Mouse (Mus musculus): ENCODE measurements around the gene Mterf1a.
"Not testable (repeated sequence)": the region's sequence is repeated elsewhere in the genome, so short reads cannot be mapped to it uniquely, and the experiment has no call there.

Mterf1a gene

GRCm38 (mm10) chr5:3893459-3894293 lies at the start of gene Mterf1a:
Mterf1a (minus strand) TSS chr5:3893933.
- DNase-seq (ENCODE audit: low read depth, low spot score) = peak; percentile 12

GRCm38 (mm10) chr5:3943169-3943568 lies 49.4 kb upstream of the Mterf1a start:
- not testable (repeated sequence) for DNase-seq (ENCODE audit: low read depth, low spot score)

GRCm38 (mm10) chr5:3941240-3941639 lies 47.5 kb upstream of the Mterf1a start:
- no peak for DNase-seq (ENCODE audit: low read depth, low spot score)

GRCm38 (mm10) chr5:3939335-3939734 lies 45.6 kb upstream of the Mterf1a start:
- DNase-seq (ENCODE audit: low read depth, low spot score) = no peak

- no peak for DNase-seq (ENCODE audit: low read depth, low spot score)
These were observed 45.2 kb upstream of the Mterf1a start for GRCm38 (mm10) chr5:3938905-3939304.

GRCm38 (mm10) chr5:3935778-3936554 lies 42.2 kb upstream of the Mterf1a start:
- DNase-seq (ENCODE audit: low read depth, low spot score) = no peak

- DNase-seq (ENCODE audit: low read depth, low spot score) = no peak
These were observed 41.5 kb upstream of the Mterf1a start for GRCm38 (mm10) chr5:3935266-3935665.

GRCm38 (mm10) chr5:3933551-3933950 lies 39.8 kb upstream of the Mterf1a start:
- DNase-seq (ENCODE audit: low read depth, low spot score) = no peak

- no peak for DNase-seq (ENCODE audit: low read depth, low spot score)
These were observed 37.9 kb upstream of the Mterf1a start for GRCm38 (mm10) chr5:3931636-3932035.

- DNase-seq (ENCODE audit: low read depth, low spot score) = no peak
These were observed 37.0 kb upstream of the Mterf1a start for GRCm38 (mm10) chr5:3930760-3931159.

GRCm38 (mm10) chr5:3928690-3929046 lies 34.9 kb upstream of the Mterf1a start:
- peak; percentile 60 for DNase-seq (ENCODE audit: low read depth, low spot score)

- peak; percentile 62 for DNase-seq (ENCODE audit: low read depth, low spot score)
These were observed 34.3 kb upstream of the Mterf1a start, which contains the start of gene Akap9 for GRCm38 (mm10) chr5:3927801-3928689. Akap9 (plus strand) TSS chr5:3928054.

- DNase-seq (ENCODE audit: low read depth, low spot score) = no peak
These were observed 32.9 kb upstream of the Mterf1a start for GRCm38 (mm10) chr5:3926666-3927065.

- DNase-seq (ENCODE audit: low read depth, low spot score) = no peak
These were observed 28.6 kb upstream of the Mterf1a start for GRCm38 (mm10) chr5:3922350-3922749.

- DNase-seq (ENCODE audit: low read depth, low spot score) = no peak
These were observed 11.7 kb upstream of the Mterf1a start for GRCm38 (mm10) chr5:3905471-3905870.

- not testable (repeated sequence) for DNase-seq (ENCODE audit: low read depth, low spot score)
These were observed 524 bp upstream of the Mterf1a start for GRCm38 (mm10) chr5:3894294-3894619.

- no peak for DNase-seq (ENCODE audit: low read depth, low spot score)
These were observed 4.5 kb downstream of the Mterf1a start for GRCm38 (mm10) chr5:3889201-3889600.

- not testable (repeated sequence) for DNase-seq (ENCODE audit: low read depth, low spot score)
These were observed 6.9 kb downstream of the Mterf1a start for GRCm38 (mm10) chr5:3886862-3887261.

- DNase-seq (ENCODE audit: low read depth, low spot score) = no peak
These were observed 20.2 kb downstream of the Mterf1a start for GRCm38 (mm10) chr5:3873485-3873884.

GRCm38 (mm10) chr5:3872348-3872747 lies 21.4 kb downstream of the Mterf1a start:
- no peak for DNase-seq (ENCODE audit: low read depth, low spot score)

- DNase-seq (ENCODE audit: low read depth, low spot score) = no peak
These were observed 23.6 kb downstream of the Mterf1a start for GRCm38 (mm10) chr5:3870161-3870560.

- peak; percentile 6 for DNase-seq (ENCODE audit: low read depth, low spot score)
These were observed 48.7 kb downstream of the Mterf1a start, which contains the start of gene Lrrd1 for GRCm38 (mm10) chr5:3845026-3845425. Lrrd1 (plus strand) TSS chr5:3845173.
